Mouse (Mus musculus) left cerebral cortex, postnatal 14 days (tissue): ENCODE measurements at regions not wholly inside any gene's neighbourhood (a gene's known extent, or its start where the extent isn't known, plus 50 kb on each side); places are given as distances from the start of the nearest gene placed in this dataset.

Experiments used
- DNase-seq, 2 experiments: peaks; one replicate each; pipeline ENCODE4 v3.0.0; 2021 to 2022; ENCODE audit warnings: low spot score in 2 of 2, mixed read lengths in 1 of 2
- intact Hi-C: fragments of 180-260 bp; cut with DNase I; formaldehyde crosslinking; loops from one replicate; pipeline ENCODE4 v1.15.1; 2025

- intact Hi-C loops: no loop called here
- DNase-seq: no peak
Measured at GRCm38 (mm10) chr1:88867138-88867537, 165.1 kb upstream of the Arl4c start.

DNA sequence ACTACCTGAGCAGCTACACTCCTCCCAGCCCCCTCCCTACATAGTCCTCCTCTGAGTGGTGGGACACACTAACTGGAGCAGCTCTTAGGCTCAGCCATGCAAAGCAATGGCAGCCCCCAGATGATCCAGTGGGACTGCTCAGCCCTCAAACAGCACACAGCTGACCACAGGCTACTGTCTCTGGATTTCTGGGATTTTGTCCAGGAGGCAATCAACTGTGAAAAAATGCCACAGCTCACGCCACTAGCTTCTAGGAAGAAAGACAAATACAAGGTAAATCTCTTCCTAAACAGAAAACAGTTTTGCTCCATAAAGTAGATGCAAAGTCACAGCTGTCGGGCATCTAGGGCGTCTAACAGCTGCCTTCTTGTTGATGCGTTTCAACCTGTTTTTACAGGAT is 167.9 kb upstream of the Arl4c start:
- intact Hi-C loops: no loop called here
- no peak for DNase-seq

GRCm38 (mm10) chr1:88875356-88875755 is 173.3 kb upstream of the Arl4c start:
- no peak for DNase-seq
- intact Hi-C loops: no loop called here

- no peak for DNase-seq
- intact Hi-C loops: no loop called here
Measured at GRCm38 (mm10) chr1:88877441-88877840, 175.4 kb upstream of the Arl4c start.

DNA sequence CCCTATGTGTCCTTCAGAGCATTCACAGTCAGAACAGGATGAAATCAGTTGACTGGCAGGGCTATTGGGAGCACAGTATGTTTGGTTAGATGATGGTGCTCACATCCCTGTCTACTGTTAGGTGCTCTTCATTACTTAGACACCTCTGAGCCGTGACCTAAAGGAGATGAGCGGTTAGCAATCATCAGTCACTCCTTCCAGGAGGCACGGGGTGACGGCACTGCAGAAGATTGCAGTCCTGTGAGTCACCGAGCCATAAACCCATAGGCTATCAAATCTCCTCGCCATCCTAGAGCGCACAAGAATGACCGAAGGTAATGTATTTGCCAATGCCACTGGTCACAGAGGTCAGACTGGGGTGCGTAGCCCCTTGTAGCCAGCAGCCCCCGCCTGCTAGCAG is 176.8 kb upstream of the Arl4c start:
- DNase-seq: no peak
- intact Hi-C loops: no loop called here

DNA sequence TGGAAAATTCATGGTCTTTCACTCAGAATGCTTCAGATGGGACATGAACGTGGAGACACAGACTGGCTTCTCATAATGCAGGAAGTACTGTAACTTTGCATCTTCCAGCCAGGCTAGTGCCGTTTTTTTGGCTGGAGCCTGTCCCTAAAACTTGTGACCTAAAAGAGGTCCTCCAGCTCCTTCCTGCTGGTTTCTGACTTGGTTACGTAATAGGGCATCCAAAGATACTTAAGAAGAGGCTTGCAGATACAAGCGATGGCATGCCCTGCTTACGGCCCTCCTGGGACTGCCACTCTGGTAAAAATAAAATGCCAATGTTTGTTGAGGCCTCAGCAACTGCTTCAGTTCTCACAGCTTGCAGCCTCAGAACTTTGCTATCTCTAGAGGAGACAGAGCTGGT is 177.3 kb upstream of the Arl4c start:
- no peak for DNase-seq
- intact Hi-C loops: no loop called here

- no peak for DNase-seq
- intact Hi-C loops: no loop called here
Measured at GRCm38 (mm10) chr1:88891041-88891440, 179.2 kb upstream of the Sh3bp4 start.

DNA sequence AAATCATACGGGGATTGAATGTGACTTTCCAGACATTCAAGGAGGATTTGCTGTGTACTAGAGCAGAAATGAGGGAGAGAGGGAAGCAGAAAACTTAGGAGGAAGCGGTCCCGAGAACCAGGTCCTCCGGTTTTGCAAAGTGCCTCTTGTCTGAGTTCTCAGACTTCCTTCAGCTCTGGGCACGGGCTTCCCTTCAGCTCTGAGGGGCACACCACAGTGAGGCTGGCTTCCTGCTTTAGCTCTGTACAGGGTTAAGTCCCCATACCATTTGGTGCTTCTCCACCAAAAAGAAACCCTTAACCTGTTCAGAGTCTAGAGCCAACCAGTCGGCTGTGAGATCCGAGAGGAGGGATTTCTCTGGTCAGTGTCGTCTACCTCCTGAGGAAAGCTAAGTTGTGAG is 167.8 kb upstream of the Sh3bp4 start:
- no peak for DNase-seq
- intact Hi-C loops: no loop called here

GRCm38 (mm10) chr1:88907766-88908463 is 162.3 kb upstream of the Sh3bp4 start:
- intact Hi-C loops: no loop called here
- DNase-seq: no peak

DNA sequence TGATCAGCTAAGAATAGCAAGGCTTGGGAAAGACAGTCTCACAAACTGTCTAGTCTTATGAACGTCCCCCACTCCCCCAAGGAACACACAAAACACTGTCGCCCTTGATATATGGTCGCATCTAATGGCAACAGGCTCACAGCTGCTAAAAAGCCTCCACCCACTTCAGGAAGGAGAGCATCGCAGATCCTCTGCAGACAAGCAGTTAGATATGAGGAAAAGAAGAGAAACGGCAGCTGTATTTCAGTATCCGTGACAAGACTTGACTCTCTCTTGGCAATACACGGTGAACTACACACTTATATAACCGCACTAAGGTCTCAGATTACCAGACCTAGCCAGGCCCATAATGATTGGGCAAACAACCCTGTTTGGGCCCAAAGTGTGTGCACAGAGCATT is 161.5 kb upstream of the Sh3bp4 start:
- peak; percentile 20 to 33 for DNase-seq
- intact Hi-C loops: no loop called here

- no peak for DNase-seq
- intact Hi-C loops: no loop called here
Measured at GRCm38 (mm10) chr1:88909314-88909713, 160.9 kb upstream of the Sh3bp4 start.

DNA sequence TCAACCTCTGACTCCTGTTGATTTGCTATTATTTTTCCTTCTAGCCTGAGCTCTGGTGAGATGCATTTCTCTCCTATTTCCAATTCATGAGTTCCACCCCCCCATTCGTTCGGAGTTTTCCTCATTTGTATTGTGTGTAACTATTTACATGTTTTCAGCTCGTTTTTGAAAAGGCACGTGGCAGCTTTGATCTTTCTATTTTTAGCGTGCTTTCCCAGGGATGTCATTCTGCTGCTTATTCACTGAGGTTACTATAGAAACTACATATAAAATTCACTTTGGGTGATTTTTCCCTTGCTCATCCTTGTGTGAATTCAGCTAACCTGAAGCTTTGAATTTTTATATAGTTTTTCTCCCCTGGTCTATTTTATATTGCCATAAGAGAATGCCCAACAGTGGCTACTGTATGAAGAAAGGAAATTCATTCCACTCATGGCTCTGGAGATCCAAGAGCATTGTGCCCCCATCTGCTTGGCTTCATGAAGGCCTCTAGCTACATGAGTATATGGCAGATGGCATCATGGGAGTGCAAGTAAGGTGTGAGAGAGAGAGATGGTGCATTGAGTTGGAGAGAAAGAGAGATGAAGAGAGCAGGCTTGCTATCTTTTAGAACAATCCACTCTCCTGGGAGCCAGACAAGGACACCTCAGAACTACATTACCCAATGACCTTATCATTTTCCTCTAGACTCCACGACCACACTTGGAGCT is 160.2 kb upstream of the Sh3bp4 start:
- peak in 1 of 2 experiments; percentile 56 for DNase-seq
- intact Hi-C loops: no loop called here

DNA sequence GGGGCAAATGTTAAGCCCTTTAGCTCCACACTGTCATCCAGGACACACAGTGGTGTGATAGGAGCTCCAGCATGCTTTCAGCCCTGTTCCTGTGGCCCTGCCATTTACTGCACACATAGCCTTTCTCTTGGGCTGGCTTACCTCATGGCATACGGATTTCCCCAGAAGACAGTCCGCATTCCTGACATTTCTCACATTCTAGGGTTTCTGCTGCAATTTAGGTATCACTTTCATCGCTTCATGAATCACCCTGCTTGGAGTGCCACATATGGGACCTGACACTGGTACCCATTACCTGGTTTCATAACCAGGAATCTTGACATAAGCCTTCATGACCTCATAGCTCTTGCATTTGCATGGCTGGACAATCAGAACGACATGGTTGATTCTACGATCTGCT is 158.5 kb upstream of the Sh3bp4 start:
- intact Hi-C loops: no loop called here
- no peak for DNase-seq

GRCm38 (mm10) chr1:88916531-88917050 is 153.6 kb upstream of the Sh3bp4 start:
- DNase-seq: no peak
- intact Hi-C loops: no loop called here

DNA sequence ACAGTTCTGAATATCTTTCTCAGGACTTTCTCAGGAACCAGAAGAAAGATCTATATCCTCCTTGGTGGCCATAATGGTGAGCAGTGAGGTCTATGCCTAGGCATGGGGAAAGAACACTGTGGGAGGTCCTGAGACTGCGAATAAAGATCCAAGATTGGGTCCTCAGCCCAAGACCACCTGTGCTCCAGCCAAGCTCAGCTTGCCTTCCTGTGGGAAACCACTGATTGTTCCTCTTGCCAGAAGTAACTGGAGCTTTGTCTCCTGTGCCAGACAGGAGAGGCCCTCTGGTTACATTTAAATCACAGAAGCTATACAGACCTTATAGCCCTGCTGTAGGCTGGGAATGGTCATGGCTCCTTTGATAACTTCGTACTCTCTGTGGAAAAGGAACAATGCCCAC is 148.8 kb upstream of the Sh3bp4 start:
- no peak for DNase-seq
- intact Hi-C loops: loop anchor here (10.0 kb wide), 1 partner anchor 273 kb away; no protein-coding TSS in a partner anchor

GRCm38 (mm10) chr1:88923791-88924581 is 146.2 kb upstream of the Sh3bp4 start:
- intact Hi-C loops: loop anchor here (10.0 kb wide), 1 partner anchor 271 kb away; no protein-coding TSS in a partner anchor
- DNase-seq: peak in 1 of 2 experiments; percentile 37

DNA sequence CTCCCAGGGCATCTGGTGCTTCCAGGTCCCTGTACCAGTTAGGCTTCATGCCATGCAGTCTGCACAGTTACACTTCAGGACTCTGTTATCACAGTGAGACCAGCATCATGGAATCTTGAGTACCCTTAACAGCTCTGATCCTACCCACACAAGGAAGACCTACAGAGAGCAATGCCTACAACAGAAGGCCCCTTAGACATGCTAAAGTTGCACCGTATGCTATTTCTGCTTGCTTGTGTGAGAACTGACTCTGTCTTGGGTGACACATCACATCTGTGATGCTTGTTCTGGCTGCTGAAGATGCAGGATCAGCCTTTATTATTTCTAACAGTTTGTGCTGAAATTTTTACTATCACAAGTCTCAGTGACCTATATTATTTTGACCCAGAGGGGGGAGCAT is 135.0 kb upstream of the Sh3bp4 start:
- peak in 1 of 2 experiments; percentile 37 for DNase-seq
- intact Hi-C loops: no loop called here

- intact Hi-C loops: no loop called here
Measured at GRCm38 (mm10) chr1:88935779-88936178, 134.4 kb upstream of the Sh3bp4 start.

GRCm38 (mm10) chr1:88937327-88937726 is 132.9 kb upstream of the Sh3bp4 start:
- intact Hi-C loops: no loop called here
- DNase-seq: peak in 1 of 2 experiments; percentile 34

More at GRCm38 (mm10) chr1:88935779-88936178, 134.4 kb upstream of the Sh3bp4 start:
- no peak for DNase-seq

DNA sequence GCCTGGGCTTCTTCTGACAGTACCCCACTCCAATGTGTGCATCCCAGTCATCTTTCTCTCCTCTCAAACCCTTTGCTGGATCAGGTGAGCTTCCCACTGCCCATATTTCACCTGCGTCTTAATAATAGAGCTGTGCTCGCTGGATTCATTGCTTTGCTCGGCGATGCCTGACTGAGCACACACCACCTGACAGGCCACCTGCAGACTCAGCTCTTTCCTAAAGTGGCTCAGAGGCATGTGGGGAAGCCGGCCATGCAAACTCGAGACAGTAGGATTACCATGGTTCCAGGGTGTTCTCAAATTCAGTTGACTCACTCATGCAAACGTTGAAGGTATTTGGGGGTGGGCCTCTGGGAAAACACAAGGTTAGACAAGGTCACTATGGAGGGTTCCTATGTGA is 131.8 kb upstream of the Sh3bp4 start:
- intact Hi-C loops: no loop called here
- DNase-seq: no peak
